Mouse (Mus musculus) stomach, postnatal 0 days (tissue): ENCODE measurements around the gene Rln3. TPM values are rescaled to one million over a fixed set of nuclear protein-coding genes. Genes with fewer than 3 reads are reported as not detected.
A peak's percentile ranks its signal among the peaks of the same experiment; 100 is the strongest.

ENCODE experiments used
- ATAC-seq: fragments of 200-750 bp; cut with Nextera tagmentation; 2 replicates; pipeline ENCODE4 v1.8.0; 2017; ENCODE audit not compliant: low FRiP score, low TSS enrichment
- DNase-seq: peaks from one replicate; pipeline ENCODE4 v3.0.0-alpha.2; 2016; ENCODE audit warnings: low spot score
- H3K27ac ChIP-seq: fragments of 300-500 bp; sonication (generic); replicated peaks from 2 replicates; pipeline ENCODE4 v1.5.1; 2014; ENCODE audit warnings: mild to moderate bottlenecking, control low read depth
- H3K27me3 ChIP-seq: fragments of 300-500 bp; sonication (generic); 2 replicates; pipeline ENCODE4 v1.6.1; 2014; ENCODE audit warnings: low read length; ENCODE audit not compliant: control insufficient read depth, insufficient read depth
- H3K36me3 ChIP-seq: fragments of 300-500 bp; sonication (generic); 2 replicates; pipeline ENCODE4 v1.6.1; 2014; ENCODE audit warnings: low read length, mixed read lengths; ENCODE audit not compliant: control insufficient read depth, insufficient read depth
- H3K4me1 ChIP-seq: fragments of 300-500 bp; sonication (generic); replicated peaks from 2 replicates; pipeline ENCODE4 v1.6.1; 2014; ENCODE audit warnings: antibody characterized with exemption; ENCODE audit not compliant: control insufficient read depth, insufficient read depth
- H3K4me2 ChIP-seq: fragments of 300-500 bp; sonication (generic); replicated peaks from 2 replicates; pipeline ENCODE4 v1.6.1; 2014; ENCODE audit warnings: low read depth, mild to moderate bottlenecking, control low read depth, moderate library complexity
- H3K4me3 ChIP-seq: fragments of 300-500 bp; sonication (generic); 2 replicates; pipeline ENCODE4 v1.5.1; 2014; ENCODE audit warnings: low read depth, low read length, control low read depth
- H3K9ac ChIP-seq: fragments of 300-500 bp; sonication (generic); 2 replicates; pipeline ENCODE4 v1.6.1; 2014; ENCODE audit warnings: mild to moderate bottlenecking, low read length, control low read depth, mixed read lengths
- H3K9me3 ChIP-seq: fragments of 300-500 bp; sonication (generic); 2 replicates; pipeline ENCODE4 v1.6.1; 2016; ENCODE audit warnings: low read length; ENCODE audit not compliant: control insufficient read depth
- CTCF ChIP-seq: IDR thresholded peaks from 2 replicates; pipeline ENCODE4 v1.5.1; 2016; ENCODE audit warnings: antibody characterized with exemption, low read depth, mild to moderate bottlenecking, moderate library complexity
- EP300 ChIP-seq: optimal IDR thresholded peaks from 2 replicates; pipeline ENCODE3; 2016; ENCODE audit warnings: antibody characterized with exemption
- WGBS: fragments of 180-500 bp; shearing (Covaris S2); extraction: QIAGEN DNeasy Blood & Tissue Kit; methylation state at CpG from one replicate; pipeline ENCODE4 v1.1.7; 2014; 5-methylcytosine and 5-hydroxymethylcytosine counted together
- polyA plus RNA-seq: library from polyadenylated mRNA; unstranded; fragments of >200 nt; fragmentation: Nextera tagmentation; extraction: Ambion mirVana; gene quantifications from 2 replicates; pipeline ENCODE4 v1.2.1, GENCODE M21; 2015

The Rln3 gene
- polyA plus RNA-seq, 1 experiment from 2014 or later = not detected

DNA sequence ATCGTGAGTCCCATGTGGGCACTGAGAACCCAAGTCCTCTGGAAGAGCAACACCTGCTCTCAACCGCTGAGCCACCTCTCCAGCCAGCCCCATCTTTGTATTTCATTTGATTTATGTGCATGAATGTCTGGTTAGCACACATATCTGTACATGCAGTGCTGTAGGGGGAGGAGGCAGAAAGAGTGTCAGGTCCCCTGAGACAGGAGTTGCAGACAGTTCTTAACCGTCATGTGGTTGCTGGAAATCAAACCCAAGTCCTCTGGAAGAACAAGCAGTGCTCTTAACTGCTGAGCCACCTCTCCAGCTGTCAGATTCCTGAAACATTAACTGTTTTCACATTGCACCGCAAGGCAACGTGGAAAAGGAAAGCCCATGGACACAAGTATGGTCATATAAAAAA, 3.4 kb upstream of the Rln3 start:
- Histone ChIP-seq H3K27ac (no peak overlapping the region), H3K4me1 (no peaks in the 10 kb centered on the region), H3K9me3 (no peaks in the 10 kb centered on the region), H3K36me3 (no peaks in the 10 kb centered on the region), H3K27me3 (peaks cover 4% of the 10 kb centered on the region; the same call in 1 of the 2 replicates), H3K4me2 (no peak overlapping the region), H3K9ac (no peak overlapping the region), H3K4me3 (no peak overlapping the region)
- TF ChIP-seq EP300 = no peak
- TF ChIP-seq CTCF = no peak
- ATAC-seq = no peak
- DNase-seq = no peak
- WGBS = 61% methylated on average over 5 of the region's 5 CpGs

DNA sequence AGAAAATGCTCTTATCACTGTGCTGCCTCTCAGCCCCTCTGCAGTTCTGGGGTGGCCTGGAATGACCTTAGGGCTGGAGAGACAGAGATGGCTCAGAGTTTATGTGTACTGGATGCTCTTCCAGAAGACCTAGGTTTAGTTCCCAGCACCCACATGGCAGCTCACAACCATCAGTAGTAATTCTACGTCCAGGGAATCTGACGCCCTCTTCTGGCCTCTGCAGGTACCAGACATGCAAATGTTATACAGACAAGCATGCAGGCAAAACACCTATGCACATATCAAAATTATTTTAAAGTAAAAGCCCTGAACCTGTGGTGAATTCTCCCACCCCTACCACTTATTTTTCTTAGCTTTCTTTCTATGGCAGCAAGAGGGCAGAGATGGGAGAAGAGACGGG, 1.7 kb upstream of the Rln3 start:
- Histone ChIP-seq H3K9me3 (no peaks in the 10 kb centered on the region), H3K27me3 (peaks cover 4% of the 10 kb centered on the region; the same call in 1 of the 2 replicates), H3K9ac (no peak overlapping the region), H3K36me3 (no peaks in the 10 kb centered on the region), H3K27ac (no peak overlapping the region), H3K4me3 (no peak overlapping the region), H3K4me1 (no peaks in the 10 kb centered on the region), H3K4me2 (no peak overlapping the region)
- no peak for TF ChIP-seq CTCF
- no peak for TF ChIP-seq EP300
- DNase-seq (no peak), ATAC-seq (no peak)
- WGBS = 79% methylated on average over 3 of the region's 3 CpGs

DNA sequence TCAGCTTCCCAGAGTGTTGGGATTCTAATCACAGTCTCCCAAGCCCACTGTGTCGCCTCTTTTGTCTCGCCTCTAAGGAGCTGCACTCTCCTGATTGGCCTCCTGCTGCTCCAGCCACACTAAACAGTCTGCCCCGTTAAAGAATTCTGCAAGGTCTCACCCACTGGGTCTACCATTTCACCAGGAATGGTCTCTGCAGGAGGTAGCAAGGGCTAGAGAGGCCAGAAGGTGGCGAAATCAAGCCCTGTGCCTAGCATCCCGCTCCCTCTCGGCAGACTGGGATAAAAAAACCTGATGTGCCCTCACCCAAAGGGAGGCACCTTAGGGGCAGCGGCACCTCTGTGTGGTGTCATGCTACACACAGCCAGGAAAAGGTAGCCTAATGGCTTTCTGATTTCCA, 697 bp downstream of the Rln3 start:
- ATAC-seq = no peak

DNA sequence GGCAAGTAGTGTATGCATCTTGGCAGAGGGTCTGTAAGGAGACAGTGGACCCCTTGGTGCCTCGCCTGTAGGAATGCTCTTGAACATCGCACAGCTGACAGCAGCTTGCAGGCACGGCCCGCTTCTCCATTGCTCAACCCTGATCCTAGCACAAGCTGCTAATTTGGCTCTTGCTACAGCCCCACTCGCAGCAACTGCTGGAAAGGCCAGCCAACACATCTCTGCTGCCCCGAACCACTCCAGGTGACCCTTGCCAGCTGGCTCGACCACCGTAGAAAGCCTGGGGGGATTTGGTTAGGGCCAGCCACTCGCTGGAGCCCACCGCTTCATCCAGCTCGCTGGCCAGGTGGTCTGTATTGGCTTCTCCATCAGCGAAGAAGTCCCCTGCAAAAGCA, 1.9 kb downstream of the Rln3 start:
- TF ChIP-seq EP300 = no peak
- TF ChIP-seq CTCF = no peak
- no peaks in the 10 kb centered on the region for H3K4me1 ChIP-seq
- no peak overlapping the region for H3K4me3 ChIP-seq
- no peaks in the 10 kb centered on the region for H3K9me3 ChIP-seq
- no peaks in the 10 kb centered on the region for H3K36me3 ChIP-seq
- peaks cover 4% of the 10 kb centered on the region; the same call in 1 of the 2 replicates for H3K27me3 ChIP-seq
- 33% methylated on average over 12 of the region's 12 CpGs for WGBS
- peak overlapping the region; percentile 61 for H3K4me2 ChIP-seq
- ATAC-seq (no peak), DNase-seq (no peak)
- H3K9ac ChIP-seq = no peak overlapping the region
- H3K27ac ChIP-seq = no peak overlapping the region

More for the DNA sequence above, 697 bp downstream of the Rln3 start:
- H3K27ac ChIP-seq = no peak overlapping the region
- no peaks in the 10 kb centered on the region for H3K4me1 ChIP-seq
- no peaks in the 10 kb centered on the region for H3K9me3 ChIP-seq
- H3K4me2 ChIP-seq = no peak overlapping the region
- 17% methylated on average over 7 of the region's 7 CpGs for WGBS
- no peaks in the 10 kb centered on the region for H3K36me3 ChIP-seq
- TF ChIP-seq CTCF = peak; percentile 35
- TF ChIP-seq EP300 = no peak
- DNase-seq = no peak
- H3K4me3 ChIP-seq = no peak overlapping the region
- H3K9ac ChIP-seq = no peak overlapping the region
- H3K27me3 ChIP-seq = peaks cover 4% of the 10 kb centered on the region; the same call in 1 of the 2 replicates

DNA sequence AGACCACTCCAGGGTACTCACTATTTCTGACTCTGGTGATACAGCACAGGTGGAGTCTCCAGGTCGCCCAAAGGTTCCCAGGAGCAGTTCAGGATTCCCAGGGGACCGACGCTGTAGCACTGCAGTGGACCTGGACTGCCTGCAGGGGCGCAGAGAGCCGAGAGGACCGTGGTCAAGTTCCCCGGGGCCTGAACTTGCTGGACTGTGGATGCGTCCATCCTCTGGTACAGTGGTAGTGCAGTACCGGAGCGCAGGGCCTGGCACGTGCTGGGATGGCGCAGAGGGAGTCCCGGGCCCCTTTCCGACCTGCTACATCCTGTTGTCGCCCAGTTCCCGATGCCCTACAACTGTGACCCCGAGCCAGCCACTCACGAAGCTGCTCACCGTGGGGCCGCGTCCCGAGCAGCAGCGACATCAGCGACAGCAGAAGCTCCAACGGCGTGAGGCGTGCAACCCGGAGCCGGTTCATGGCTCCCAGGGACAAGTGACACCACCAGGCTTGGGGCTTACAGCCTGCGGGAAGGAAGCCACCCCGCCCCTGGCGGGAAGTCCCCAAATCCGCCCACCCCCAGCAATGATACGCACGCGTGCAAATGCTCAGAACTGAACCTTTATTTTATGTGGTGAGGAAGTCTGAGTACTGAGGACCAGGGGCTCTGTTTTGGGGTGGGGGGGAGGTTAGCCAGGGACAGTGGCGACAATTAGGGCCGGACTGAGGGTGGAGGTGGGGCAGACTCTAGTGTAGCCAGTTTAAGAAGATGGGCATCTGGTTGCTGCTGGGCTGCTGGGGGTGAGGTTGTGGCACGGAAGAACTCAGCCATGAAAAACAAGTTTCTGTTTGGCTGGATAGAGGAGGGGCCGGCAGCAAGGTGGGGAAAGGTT, 2.5 kb downstream of the Rln3 start, which contains the start of gene Il27ra:
TSS of gene Il27ra (minus strand) at position 524 of the 882 bp plus-strand sequence.
- Histone ChIP-seq H3K9ac (0 out of 2 replicates have a peak within 1 kb of the TSS, but pooled peaks have one; percentile 23), H3K36me3 (no peaks in the 10 kb centered on the region), H3K4me2 (peak within 1 kb of the TSS; percentile 61), H3K27ac (no peak within 1 kb of the TSS), H3K4me3 (peak within 1 kb of the TSS; percentile 32), H3K9me3 (no peaks in the 10 kb centered on the region), H3K27me3 (peaks cover 4% of the 10 kb centered on the region; the same call in 1 of the 2 replicates), H3K4me1 (no peaks in the 10 kb centered on the region)
- ATAC-seq = peak; percentile 82
- DNase-seq = peak; percentile 74
- TF ChIP-seq CTCF (peak; percentile 82), EP300 (no peak)
- 7% methylated on average over 40 of the region's 40 CpGs for WGBS

- Histone ChIP-seq H3K9ac (no peak overlapping the region), H3K9me3 (no peaks in the 10 kb centered on the region), H3K36me3 (no peaks in the 10 kb centered on the region), H3K4me1 (no peaks in the 10 kb centered on the region), H3K27ac (no peak overlapping the region), H3K27me3 (no peaks in the 10 kb centered on the region; the same call in 1 of the 2 replicates), H3K4me3 (no peak overlapping the region), H3K4me2 (no peak overlapping the region)
- peak; percentile 94 for TF ChIP-seq CTCF
- TF ChIP-seq EP300 = no peak
- ATAC-seq (peak; percentile 38; the same call in 1 of the 2 replicates), DNase-seq (peak; percentile 76)
- 1% methylated on average over 5 of the region's 5 CpGs for WGBS
Measured at GRCm38 (mm10) chr8:84039050-84039449, 5.8 kb downstream of the Rln3 start.
